ENCODE assay signal across 27 mouse cellular contexts in genomic region chr11:44397551-44397950, GRCm38 (mm10). TPM values are rescaled to one million over a fixed set of nuclear protein-coding genes. Genes with fewer than 3 reads are reported as not detected.
DNase-seq lines count a peak whose midpoint lies in the region; ATAC-seq and TF ChIP-seq lines count a peak whose summit lies in the region.
"Had no signal": no experiment of that assay in that cellular context is flagged by ENCODE, and none has a peak within 500 bp of the region (broad histone marks: within the 10 kb centered on the region; RNA-seq: fewer than 3 reads in every experiment).

No protein-coding gene starts in this region.

- intact Hi-C loops in heart, postnatal 25 days (cut with DNase I) = no loop called here

- no peak for ATAC-seq in lung, postnatal 0 days
- ATAC-seq: forebrain, embryonic 14.5 days; forebrain, embryonic 16.5 days had no signal

- H3K36me3 ChIP-seq in lung, postnatal 0 days (ENCODE audit: insufficient read depth, low read length) = no peaks in the 10 kb centered on the region
- H3K36me3 ChIP-seq: embryonic facial prominence, embryonic 12.5 days; embryonic facial prominence, embryonic 15.5 days; forebrain, embryonic 10.5 days; forebrain, embryonic 12.5 days; G1E had no signal

- WGBS in lung, postnatal 0 days = 61% methylated on average over 3 of the region's 3 CpGs

- no peak overlapping the region for H3K4me2 ChIP-seq in lung, postnatal 0 days (replicated peaks; ENCODE audit: low read depth, low read length)
- H3K4me2 ChIP-seq: embryonic facial prominence, embryonic 12.5 days; embryonic facial prominence, embryonic 15.5 days; forebrain, embryonic 12.5 days had no signal

- H3K4me3 ChIP-seq in lung, postnatal 0 days (ENCODE audit: low read depth, low read length) = no peak overlapping the region
- H3K4me3 ChIP-seq: embryonic facial prominence, embryonic 12.5 days; embryonic facial prominence, embryonic 15.5 days; erythroblast, embryonic 14.5 days; forebrain, embryonic 10.5 days; forebrain, embryonic 12.5 days had no signal

- no peak for TF ChIP-seq EP300 in lung, postnatal 0 days (IDR thresholded peaks at IDR 0.05)

- no peaks in the 10 kb centered on the region for H3K4me1 ChIP-seq in lung, postnatal 0 days (ENCODE audit: insufficient read depth, low read depth, low read length)
- H3K4me1 ChIP-seq: forebrain, embryonic 12.5 days had no signal

- no peaks in the 10 kb centered on the region for H3K27me3 ChIP-seq in lung, postnatal 0 days (replicated peaks; ENCODE audit: insufficient read depth, low read length)
- H3K27me3 ChIP-seq: embryonic facial prominence, embryonic 12.5 days; forebrain, embryonic 12.5 days had no signal

- H3K9me3 ChIP-seq in lung, postnatal 0 days (ENCODE audit: low read length) = no peaks in the 10 kb centered on the region
- H3K9me3 ChIP-seq: embryonic facial prominence, embryonic 12.5 days; embryonic facial prominence, embryonic 15.5 days; forebrain, embryonic 10.5 days; forebrain, embryonic 12.5 days; G1E had no signal

- H3K9ac ChIP-seq in lung, postnatal 0 days (replicated peaks; ENCODE audit: low read depth) = no peak overlapping the region
- H3K9ac ChIP-seq: embryonic facial prominence, embryonic 12.5 days; embryonic facial prominence, embryonic 15.5 days; forebrain, embryonic 12.5 days had no signal

- no peak for TF ChIP-seq CTCF in lung, postnatal 0 days (IDR thresholded peaks at IDR 0.05)

- no peak overlapping the region for H3K27ac ChIP-seq in lung, postnatal 0 days (ENCODE audit: low read length)
- H3K27ac ChIP-seq: embryonic facial prominence, embryonic 12.5 days; embryonic facial prominence, embryonic 15.5 days; forebrain, embryonic 10.5 days; forebrain, embryonic 12.5 days had no signal

- peak; percentile 42 for DNase-seq in heart, adult 11 months
- no peak for DNase-seq in heart, postnatal 25 days (ENCODE audit: low spot score)
- DNase-seq in lung, postnatal 0 days (ENCODE audit: low spot score) = peak; percentile 14
- no peak for DNase-seq in lung, postnatal 4 days
- DNase-seq in NIH3T3 (ENCODE audit: low read depth) = peak; percentile 20
- DNase-seq in frontal cortex, postnatal 14 days (ENCODE audit: low spot score in 2 of 2) = no peak
- DNase-seq: adrenal gland, adult 2 months; adrenal gland, postnatal 10 days; adrenal gland, postnatal 25 days; cerebellum, adult 11 months; cerebellum, adult 18-20 months; cerebellum, adult 8-10 months; cerebellum, adult 9-11 months; cerebellum, postnatal 14 days; cerebellum, postnatal 36 days; embryo, embryonic 11 days had no signal

RNA-seq across cellular contexts. Expression of gene Il12b, which starts 2.3 kb away (rescaled TPM):
- not detected for total RNA-seq in heart, postnatal 25 days (2021)
- 0.11 and 0.18 TPM in 2 replicates for polyA plus RNA-seq in lung, postnatal 0 days (2015; fragmentation: Nextera tagmentation; extraction: Ambion mirVana)
- total RNA-seq: adrenal gland, adult 2 months; adrenal gland, postnatal 10 days; adrenal gland, postnatal 25 days; common myeloid progenitor, adult 5-6 weeks; G1E had no signal
- polyA plus RNA-seq: adrenal gland, adult 2 months; brain, embryonic 14.5 days; C2C12; embryonic facial prominence, embryonic 12.5 days; embryonic facial prominence, embryonic 15.5 days; erythroblast, embryonic 14.5 days; forebrain, embryonic 10.5 days; forebrain, embryonic 12.5 days; forebrain, embryonic 14.5 days; G1E had no signal

Comparison
In these comparisons a context has a peak if more than half of its experiments do, and no peak if none do; other contexts are left out.
1. DNase-seq: peak in heart, adult 11 months (single experiment), lung, postnatal 0 days (single experiment) and NIH3T3 (single experiment); none in heart, postnatal 25 days (single experiment), lung, postnatal 4 days (0 of 2) and frontal cortex, postnatal 14 days (0 of 2).